Mouse (Mus musculus) ES-E14 (cell line): ENCODE data around the gene Pard3b. TPM values are rescaled to one million over a fixed set of nuclear protein-coding genes. Genes with fewer than 3 reads are reported as not detected.

Experiments used
- DNase-seq: peaks from one replicate; pipeline ENCODE4 v3.0.0-alpha.2; 2013; ENCODE audit warnings: low read depth, low spot score
- H3K27ac ChIP-seq: 2 replicates; pipeline ENCODE4 v1.5.1; 2012; ENCODE audit warnings: low read depth, mild to moderate bottlenecking, low read length, moderate library complexity, mixed read lengths; ENCODE audit not compliant: poor library complexity, insufficient read depth, severe bottlenecking
- H3K36me3 ChIP-seq: 2 replicates; pipeline ENCODE4 v1.6.1; 2012; ENCODE audit warnings: mild to moderate bottlenecking, low read length, moderate library complexity, mixed read lengths; ENCODE audit not compliant: control insufficient read depth, poor library complexity, insufficient read depth, severe bottlenecking
- H3K4me1 ChIP-seq, 2 experiments: fragments of 150-350 bp in 1 of 2; sonication (generic) in 1 of 2; 2 replicates each; pipeline ENCODE4 v1.6.1; 2012; ENCODE audit warnings: low read length in 2 of 2, mild to moderate bottlenecking in 1 of 2, mixed read lengths in 1 of 2; ENCODE audit not compliant: control insufficient read depth in 2 of 2, insufficient read depth in 2 of 2, poor library complexity in 1 of 2
- H3K4me3 ChIP-seq, 2 experiments: fragments of 150-350 bp in 1 of 2; sonication (generic) in 1 of 2; 2 replicates each; pipeline ENCODE4 v1.5.1; 2012; ENCODE audit warnings: low read length in 2 of 2, low read depth in 1 of 2, mild to moderate bottlenecking in 1 of 2, mixed read lengths in 1 of 2; ENCODE audit not compliant: insufficient read depth in 1 of 2, poor library complexity in 1 of 2, severe bottlenecking in 1 of 2
- H3K9ac ChIP-seq: 2 replicates; pipeline ENCODE4 v1.6.1; 2012; ENCODE audit warnings: low read depth, mild to moderate bottlenecking, low read length, mixed read lengths; ENCODE audit not compliant: poor library complexity, insufficient read depth, severe bottlenecking
- H3K9me3 ChIP-seq: fragments of 150-350 bp; sonication (generic); 2 replicates; pipeline ENCODE4 v1.6.1; 2012; ENCODE audit warnings: low read depth, mild to moderate bottlenecking, low read length; ENCODE audit not compliant: control insufficient read depth, insufficient read depth
- CHD2 ChIP-seq: IDR thresholded peaks from 2 replicates; pipeline ENCODE4 v1.6.1; 2014; ENCODE audit warnings: mild to moderate bottlenecking, low read depth, low read length, inconsistent platforms
- HCFC1 ChIP-seq: IDR thresholded peaks from 2 replicates; pipeline ENCODE4 v1.6.1; 2012; ENCODE audit warnings: low read length, inconsistent platforms, borderline replicate concordance; ENCODE audit not compliant: insufficient read depth
- MAFK ChIP-seq: IDR thresholded peaks from 2 replicates; pipeline ENCODE4 v1.6.1; 2014; ENCODE audit warnings: mild to moderate bottlenecking, low read depth, low read length, inconsistent platforms; ENCODE audit not compliant: insufficient read depth
- ZC3H11A ChIP-seq: IDR thresholded peaks from 2 replicates; pipeline ENCODE4 v1.6.1; 2012; ENCODE audit warnings: low read depth, mild to moderate bottlenecking, inconsistent platforms, low read length, borderline replicate concordance
- ZNF384 ChIP-seq: IDR thresholded peaks from 2 replicates; pipeline ENCODE4 v1.6.1; 2012; ENCODE audit warnings: low read depth, low read length, inconsistent platforms
- in situ Hi-C, 2 experiments: fragments of 600-800 bp; cut with MboI; formaldehyde crosslinking; loops; one replicate each; pipeline ENCODE4 v1.15.1; 2025; ENCODE audit warnings: low sequenced_read_pairs in 2 of 2, inconsistent platforms in 1 of 2; ENCODE audit not compliant: unreplicated experiment in 2 of 2
- total RNA-seq: library from RNA; depleted of rRNA; stranded (reverse); fragments of 300-350 nt; gene quantifications from 2 replicates; pipeline ENCODE4 v1.2.3, GENCODE M21; 2012

The Pard3b gene
- total RNA-seq, 1 experiment = 0.49 TPM

DNA sequence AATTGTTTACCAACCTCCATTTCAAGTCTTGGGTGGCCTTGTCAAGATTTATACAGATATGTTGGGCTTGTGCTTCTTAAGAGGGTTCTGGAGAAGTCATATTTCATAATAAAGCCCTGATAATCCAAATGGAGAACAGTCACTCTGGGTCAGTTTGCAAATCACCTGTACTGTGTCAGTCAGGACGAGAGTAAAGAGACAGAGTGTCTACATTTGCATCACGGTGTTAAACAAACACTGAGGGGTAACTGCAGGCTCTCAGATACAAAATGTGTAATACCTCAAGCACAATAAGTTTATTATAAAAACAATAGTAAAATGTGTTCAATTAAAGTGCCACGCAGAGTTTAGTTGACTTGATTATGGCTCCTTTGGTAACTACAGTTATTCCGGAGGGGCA, 91.0 kb downstream of the Pard3b start:
- no peak for DNase-seq
- no peak overlapping the region for H3K9ac ChIP-seq

DNA sequence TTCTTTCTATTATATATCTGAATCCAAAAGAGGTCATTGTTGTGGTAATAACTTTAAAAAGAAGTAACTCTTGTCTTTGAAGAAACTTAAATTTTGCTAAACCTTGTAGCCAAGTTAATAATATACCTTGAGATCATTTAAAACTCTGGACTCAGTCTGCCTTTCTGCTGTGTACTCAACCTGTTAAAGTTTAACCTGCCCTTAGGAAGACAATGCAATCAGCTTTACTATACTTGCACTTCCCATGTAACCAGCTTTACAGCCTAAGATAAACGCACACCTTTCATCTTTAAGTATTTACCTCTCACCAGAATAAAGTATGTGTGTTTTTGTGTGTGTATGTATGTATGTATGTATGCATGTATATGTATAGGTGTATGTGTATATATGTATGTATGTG, 97.9 kb downstream of the Pard3b start:
- TF ChIP-seq ZC3H11A (no peak), CHD2 (no peak), ZNF384 (no peak), HCFC1 (no peak), MAFK (no peak)
- H3K4me3 ChIP-seq = no peak overlapping the region
- no peak overlapping the region for H3K27ac ChIP-seq
- no peak for DNase-seq
- H3K4me1 ChIP-seq = no peaks in the 10 kb centered on the region
- no peak overlapping the region for H3K9ac ChIP-seq
- H3K36me3 ChIP-seq = no peaks in the 10 kb centered on the region
- in situ Hi-C loops = no loop called here
- H3K9me3 ChIP-seq = no peaks in the 10 kb centered on the region

More for the DNA sequence above, 91.0 kb downstream of the Pard3b start:
- in situ Hi-C loops = no loop called here
- Histone ChIP-seq H3K27ac (no peak overlapping the region), H3K9me3 (no peaks in the 10 kb centered on the region), H3K4me3 (no peak overlapping the region), H3K36me3 (no peaks in the 10 kb centered on the region), H3K4me1 (no peaks in the 10 kb centered on the region)
- TF ChIP-seq MAFK = no peak
- TF ChIP-seq HCFC1 = no peak
- TF ChIP-seq ZC3H11A = no peak

DNA sequence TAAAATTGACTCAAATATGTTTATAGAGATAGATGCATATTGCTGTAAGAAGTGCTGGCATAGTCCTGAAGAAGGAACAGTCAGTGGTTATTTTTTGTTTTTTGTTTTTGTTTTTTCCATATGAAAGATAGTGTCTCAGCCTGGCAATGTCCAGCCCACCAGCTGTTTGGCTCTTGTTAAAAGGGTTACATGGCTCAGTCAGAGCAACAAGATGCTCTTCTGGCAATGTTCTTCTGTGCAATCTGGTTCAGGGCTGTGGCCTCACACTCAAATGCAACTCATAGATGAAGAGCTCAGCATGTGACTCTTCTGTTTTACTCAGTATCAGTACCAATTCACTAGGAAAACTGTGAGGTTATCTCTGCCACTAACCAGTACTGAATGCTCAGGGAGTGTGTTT, 104.2 kb downstream of the Pard3b start:
- no peak overlapping the region for H3K27ac ChIP-seq
- no peak for TF ChIP-seq MAFK
- no peak for TF ChIP-seq ZNF384
- TF ChIP-seq HCFC1 = no peak
- TF ChIP-seq ZC3H11A = no peak
- no peak for TF ChIP-seq CHD2
- no peaks in the 10 kb centered on the region for H3K9me3 ChIP-seq
- H3K9ac ChIP-seq = no peak overlapping the region
- no peaks in the 10 kb centered on the region for H3K36me3 ChIP-seq
- no peak for DNase-seq
- in situ Hi-C loops = no loop called here
- no peak overlapping the region for H3K4me3 ChIP-seq
- H3K4me1 ChIP-seq = no peaks in the 10 kb centered on the region

DNA sequence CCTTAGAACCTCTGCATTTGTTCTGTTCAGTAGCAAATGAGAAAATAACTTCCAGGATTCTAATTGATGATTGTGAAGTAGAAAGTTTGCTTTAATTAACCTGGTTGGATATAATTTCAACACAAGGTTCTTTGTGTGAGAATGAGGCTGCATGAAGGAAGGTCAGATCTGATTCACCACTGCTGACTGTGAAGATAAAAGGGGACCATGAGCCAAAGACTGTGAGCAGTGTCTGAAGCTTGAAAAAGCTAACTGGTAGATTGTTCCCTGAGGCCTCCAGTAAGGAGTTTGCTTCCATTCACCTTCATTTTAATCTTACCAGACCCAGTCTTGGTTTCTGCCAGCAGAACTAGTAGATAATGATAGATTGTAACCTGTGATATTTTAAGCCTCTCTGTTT, 108.9 kb downstream of the Pard3b start:
- Histone ChIP-seq H3K9me3 (no peaks in the 10 kb centered on the region), H3K27ac (no peak overlapping the region), H3K4me1 (no peaks in the 10 kb centered on the region), H3K36me3 (no peaks in the 10 kb centered on the region), H3K4me3 (no peak overlapping the region), H3K9ac (no peak overlapping the region)
- in situ Hi-C loops = no loop called here
- DNase-seq = no peak
- no peak for TF ChIP-seq HCFC1
- TF ChIP-seq CHD2 = no peak
- TF ChIP-seq MAFK = no peak
- TF ChIP-seq ZNF384 = no peak
- no peak for TF ChIP-seq ZC3H11A

DNA sequence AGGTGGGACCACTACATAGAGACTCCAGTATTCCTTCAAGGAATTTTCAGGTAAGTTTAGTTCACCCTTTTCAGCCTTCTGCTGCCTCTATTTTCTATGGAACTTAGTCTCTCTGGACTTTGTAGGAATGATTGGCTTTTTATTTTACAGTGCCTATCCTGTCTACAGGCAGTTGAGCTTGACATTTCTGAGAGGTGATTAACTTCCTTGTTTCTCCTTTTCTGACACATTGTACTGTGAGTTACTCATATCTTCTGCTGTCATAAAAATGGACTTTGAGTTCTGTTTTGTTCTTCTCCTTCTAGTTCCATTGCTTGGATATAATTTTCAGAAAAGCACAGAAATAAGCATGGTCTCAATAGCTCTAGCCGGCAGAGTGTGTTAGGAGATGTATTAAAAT, 112.4 kb downstream of the Pard3b start:
- no peak for TF ChIP-seq MAFK
- TF ChIP-seq ZC3H11A = no peak
- no peak for TF ChIP-seq CHD2
- no peak for TF ChIP-seq ZNF384
- H3K9me3 ChIP-seq = no peaks in the 10 kb centered on the region
- H3K27ac ChIP-seq = no peak overlapping the region
- H3K9ac ChIP-seq = no peak overlapping the region
- in situ Hi-C loops = loop anchor here in 1 of 2 experiments (25.0 kb wide), 1 partner anchor 364 kb away; no protein-coding TSS in a partner anchor
- H3K36me3 ChIP-seq = no peaks in the 10 kb centered on the region
- H3K4me3 ChIP-seq = no peak overlapping the region
- no peaks in the 10 kb centered on the region for H3K4me1 ChIP-seq
- no peak for DNase-seq
